Mouse (Mus musculus) midbrain, embryonic 10.5 days (tissue): ENCODE results near the gene Syt3. TPM values are rescaled to one million over a fixed set of nuclear protein-coding genes. Genes with fewer than 3 reads are reported as not detected.
A peak's percentile ranks its signal among the peaks of the same experiment; 100 is the strongest.

Experiments
- DNase-seq: peaks from one replicate; pipeline ENCODE4 v3.0.0-alpha.2; 2017; ENCODE audit warnings: low spot score
- H3K27ac ChIP-seq: fragments of 300-500 bp; sonication (generic); replicated peaks from 2 replicates; pipeline ENCODE4 v1.5.1; 2016; ENCODE audit warnings: mild to moderate bottlenecking
- H3K27me3 ChIP-seq: fragments of 300-500 bp; sonication (generic); 2 replicates; pipeline ENCODE4 v1.6.1; 2016; ENCODE audit warnings: low read depth, mild to moderate bottlenecking; ENCODE audit not compliant: poor library complexity, severe bottlenecking
- H3K36me3 ChIP-seq: fragments of 300-500 bp; sonication (generic); 2 replicates; pipeline ENCODE4 v1.6.1; 2016; ENCODE audit warnings: mild to moderate bottlenecking, moderate library complexity
- H3K4me1 ChIP-seq: fragments of 300-500 bp; sonication (generic); 2 replicates; pipeline ENCODE4 v1.6.1; 2016
- H3K4me3 ChIP-seq: fragments of 300-500 bp; sonication (generic); 2 replicates; pipeline ENCODE4 v1.5.1; 2016; ENCODE audit warnings: mild to moderate bottlenecking, moderate library complexity
- H3K9me3 ChIP-seq: fragments of 300-500 bp; sonication (generic); replicated peaks from 2 replicates; pipeline ENCODE4 v1.6.1; 2016; ENCODE audit warnings: mild to moderate bottlenecking
- WGBS: fragments of 180-500 bp; shearing (Covaris S2); methylation state at CpG from one replicate; pipeline ENCODE4 v1.1.7; 2016; 5-methylcytosine and 5-hydroxymethylcytosine counted together
- polyA plus RNA-seq: library from polyadenylated mRNA; unstranded; fragments of >200 nt; fragmentation: Nextera tagmentation; extraction: Ambion mirVana; gene quantifications from 2 replicates; pipeline ENCODE4 v1.2.1, GENCODE M21; 2016

Syt3 gene
- polyA plus RNA-seq, 1 experiment from 2014 or later: 2.0 TPM

- 30% methylated on average over 29 of the region's 29 CpGs for WGBS
- DNase-seq: no peak
- Histone ChIP-seq H3K4me1 (peaks cover 48% of the 10 kb centered on the region), H3K36me3 (peaks cover 52% of the 10 kb centered on the region), H3K9me3 (no peaks in the 10 kb centered on the region), H3K4me3 (peak overlapping the region; percentile 36), H3K27ac (no peak overlapping the region), H3K27me3 (peaks cover 64% of the 10 kb centered on the region)
These were observed 61.1 kb downstream of the Syt3 start for GRCm38 (mm10) chr7:44444886-44445527.

- H3K36me3 ChIP-seq: peaks cover 57% of the 10 kb centered on the region
- H3K4me1 ChIP-seq: peaks cover 48% of the 10 kb centered on the region
These were observed 61.6 kb downstream of the Syt3 start for GRCm38 (mm10) chr7:44445528-44445923.

GRCm38 (mm10) chr7:44446070-44446855 lies 62.4 kb downstream of the Syt3 start:
- peaks cover 60% of the 10 kb centered on the region for H3K36me3 ChIP-seq
- WGBS: 64% methylated on average over 12 of the region's 12 CpGs
- H3K4me1 ChIP-seq: peaks cover 45% of the 10 kb centered on the region
- peaks cover 52% of the 10 kb centered on the region for H3K27me3 ChIP-seq
- H3K4me3 ChIP-seq: no peak overlapping the region
- no peak for DNase-seq
- no peaks in the 10 kb centered on the region for H3K9me3 ChIP-seq
- H3K27ac ChIP-seq: no peak overlapping the region

More at GRCm38 (mm10) chr7:44445528-44445923, 61.6 kb downstream of the Syt3 start:
- 38% methylated on average over 7 of the region's 7 CpGs for WGBS
- no peak for DNase-seq
- H3K4me3 ChIP-seq: peak overlapping the region; percentile 36; the same call in 1 of the 2 replicates
- no peak overlapping the region for H3K27ac ChIP-seq
- peaks cover 59% of the 10 kb centered on the region for H3K27me3 ChIP-seq
- H3K9me3 ChIP-seq: no peaks in the 10 kb centered on the region

Other genes starting within 250 kb of the Syt3 start
- not detected in 2 replicates for gene Klk1b16, start 247.3 kb upstream of the Syt3 start, polyA plus RNA-seq
- not detected in 2 replicates for gene Klk1b24, start 195.9 kb upstream of the Syt3 start, polyA plus RNA-seq
- gene Klk1b3, start 185.9 kb upstream of the Syt3 start, polyA plus RNA-seq: not detected in 2 replicates
- not detected in 2 replicates for gene Klk1b4, start 176.7 kb upstream of the Syt3 start, polyA plus RNA-seq
- not detected in 2 replicates for gene Klk1b5, start 168.2 kb upstream of the Syt3 start, polyA plus RNA-seq
- not detected in 2 replicates for gene Klk1, start 158.7 kb upstream of the Syt3 start, polyA plus RNA-seq
- gene Gm36864, start 147.9 kb upstream of the Syt3 start, polyA plus RNA-seq: 0.17 TPM in 1 of 2 replicates, not detected in the other
- 1.6 and 1.7 TPM in 2 replicates for gene 1700028J19Rik, start 137.4 kb upstream of the Syt3 start, polyA plus RNA-seq
- gene 2410002F23Rik, start 137.4 kb upstream of the Syt3 start, polyA plus RNA-seq: 172 and 189 TPM in 2 replicates
- gene Acp4, start 126.7 kb upstream of the Syt3 start, polyA plus RNA-seq: 0.17 TPM in 1 of 2 replicates, not detected in the other
- gene Gm15517, start 122.7 kb upstream of the Syt3 start, polyA plus RNA-seq: not detected in 2 replicates
- gene Clec11a, start 77.2 kb upstream of the Syt3 start, polyA plus RNA-seq: 2.2 and 2.4 TPM in 2 replicates
- 1.5 and 2.6 TPM in 2 replicates for gene Shank1, start 73.8 kb upstream of the Syt3 start, polyA plus RNA-seq
- gene 1700008O03Rik, start 1.7 kb downstream of the Syt3 start, polyA plus RNA-seq: 1.7 TPM in 2 replicates
- gene Lrrc4b, start 44.9 kb downstream of the Syt3 start, polyA plus RNA-seq: 2.4 and 3.5 TPM in 2 replicates
- 0.99 and 2.0 TPM in 2 replicates for gene Aspdh, start 81.3 kb downstream of the Syt3 start, polyA plus RNA-seq
- gene Josd2, start 83.9 kb downstream of the Syt3 start, polyA plus RNA-seq: 71.6 and 76.8 TPM in 2 replicates
- gene Emc10, start 112.4 kb downstream of the Syt3 start, polyA plus RNA-seq: 104 and 108 TPM in 2 replicates
- 20.5 and 27.6 TPM in 2 replicates for gene Fam71e1, start 112.5 kb downstream of the Syt3 start, polyA plus RNA-seq
- 0.05 and 0.20 TPM in 2 replicates for gene Mybpc2, start 140.6 kb downstream of the Syt3 start, polyA plus RNA-seq
- gene Spib, start 148.0 kb downstream of the Syt3 start, polyA plus RNA-seq: not detected in 2 replicates
- gene Pold1, start 164.7 kb downstream of the Syt3 start, polyA plus RNA-seq: 168 and 179 TPM in 2 replicates
- gene Nr1h2, start 169.8 kb downstream of the Syt3 start, polyA plus RNA-seq: 82.8 and 84.2 TPM in 2 replicates
- gene Napsa, start 188.3 kb downstream of the Syt3 start, polyA plus RNA-seq: 0.36 and 0.42 TPM in 2 replicates
- 1.1 and 1.2 TPM in 2 replicates for gene Kcnc3, start 206.6 kb downstream of the Syt3 start, polyA plus RNA-seq